Mouse (Mus musculus): ENCODE results near the gene Mapk1ip1l.
"Not testable (repeated sequence)": the region's sequence is repeated elsewhere in the genome, so short reads cannot be mapped to it uniquely, and the experiment has no call there.

Gene Mapk1ip1l

DNA sequence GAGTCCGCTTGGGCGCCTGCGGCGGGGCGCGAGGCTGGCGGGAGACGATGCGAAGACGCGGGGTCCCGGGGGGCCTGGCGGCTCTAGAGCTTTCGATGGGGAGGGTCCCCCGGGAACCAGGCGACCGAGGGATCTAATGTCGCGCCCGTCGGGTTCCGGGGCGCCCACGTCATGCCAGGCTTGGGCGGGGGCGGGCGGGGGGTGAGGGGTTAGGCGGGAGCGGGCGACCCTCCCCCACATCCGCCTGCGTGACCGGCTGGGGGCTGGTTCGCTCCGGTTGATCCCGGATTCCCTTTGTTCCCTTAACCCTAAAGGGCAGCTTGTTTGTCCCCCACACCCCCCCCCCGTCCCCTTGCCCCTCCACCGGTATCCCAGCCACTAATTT is 334 bp downstream of the Mapk1ip1l start:
- in situ Hi-C loops (cut with MboI; ENCODE audit: low pct_unique_long_range_greater_than_20kb in 1 of 2, low sequenced_read_pairs in 2 of 2, unreplicated experiment in 1 of 2): no loop called here

GRCm38 (mm10) chr14:47298819-47299261 is 774 bp downstream of the Mapk1ip1l start:
- in situ Hi-C loops (cut with MboI; ENCODE audit: low pct_unique_long_range_greater_than_20kb in 1 of 2, low sequenced_read_pairs in 2 of 2, unreplicated experiment in 1 of 2): no loop called here

- in situ Hi-C loops (cut with MboI; ENCODE audit: low pct_unique_long_range_greater_than_20kb in 1 of 2, low sequenced_read_pairs in 2 of 2, unreplicated experiment in 1 of 2): no loop called here
Observed at GRCm38 (mm10) chr14:47302885-47303680, 5.0 kb downstream of the Mapk1ip1l start.

DNA sequence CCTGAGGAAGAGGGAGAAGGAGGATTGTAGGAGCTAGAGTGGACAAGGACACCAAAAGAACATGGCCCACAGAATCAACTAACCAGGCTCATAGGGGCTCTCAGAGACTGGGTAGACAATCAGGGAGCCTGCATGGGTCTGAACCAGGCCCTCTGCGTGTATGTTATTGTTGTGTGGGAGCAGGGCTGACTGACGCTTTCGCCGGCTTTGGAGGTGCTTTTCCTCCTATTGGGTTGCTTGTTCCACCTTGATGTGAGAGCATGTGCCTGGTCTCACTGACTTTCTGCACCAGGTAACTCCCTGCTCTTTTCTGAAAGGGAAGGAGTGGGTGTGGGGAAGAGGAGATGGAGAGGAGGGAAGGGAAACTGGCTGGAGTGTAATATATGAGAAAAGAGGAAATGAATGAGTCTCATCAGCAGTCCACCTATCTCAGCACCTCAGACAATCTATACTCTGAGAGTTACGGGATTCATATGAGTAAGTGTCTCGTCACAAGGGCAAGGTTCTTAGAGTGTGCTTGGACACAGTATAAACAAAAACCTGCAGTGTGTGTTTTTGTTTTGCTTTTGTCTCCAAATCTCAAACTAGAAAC is 6.8 kb downstream of the Mapk1ip1l start:
- in situ Hi-C loops (cut with MboI; ENCODE audit: low pct_unique_long_range_greater_than_20kb in 1 of 2, low sequenced_read_pairs in 2 of 2, unreplicated experiment in 1 of 2): no loop called here

DNA sequence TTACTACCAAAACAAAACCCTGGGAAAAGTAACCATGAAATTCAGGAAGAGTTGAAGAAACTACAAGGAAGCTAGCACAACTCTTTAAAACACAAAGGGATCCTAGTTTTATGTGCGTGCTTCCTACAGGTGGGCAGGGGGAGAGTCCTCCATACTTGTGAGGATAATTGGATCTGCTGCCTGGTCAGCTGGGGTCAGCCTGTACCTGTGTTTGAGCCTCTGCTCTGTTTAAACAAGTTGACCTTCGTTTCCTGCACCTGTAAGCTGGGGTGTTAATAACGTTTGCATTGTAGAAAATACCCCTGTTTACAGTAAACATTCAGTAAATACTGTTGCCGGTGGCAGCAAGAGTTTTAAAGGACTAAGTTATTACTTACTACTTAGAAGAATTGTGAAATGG is 7.9 kb downstream of the Mapk1ip1l start:
- in situ Hi-C loops (cut with MboI; ENCODE audit: low pct_unique_long_range_greater_than_20kb in 1 of 2, low sequenced_read_pairs in 2 of 2, unreplicated experiment in 1 of 2): no loop called here

DNA sequence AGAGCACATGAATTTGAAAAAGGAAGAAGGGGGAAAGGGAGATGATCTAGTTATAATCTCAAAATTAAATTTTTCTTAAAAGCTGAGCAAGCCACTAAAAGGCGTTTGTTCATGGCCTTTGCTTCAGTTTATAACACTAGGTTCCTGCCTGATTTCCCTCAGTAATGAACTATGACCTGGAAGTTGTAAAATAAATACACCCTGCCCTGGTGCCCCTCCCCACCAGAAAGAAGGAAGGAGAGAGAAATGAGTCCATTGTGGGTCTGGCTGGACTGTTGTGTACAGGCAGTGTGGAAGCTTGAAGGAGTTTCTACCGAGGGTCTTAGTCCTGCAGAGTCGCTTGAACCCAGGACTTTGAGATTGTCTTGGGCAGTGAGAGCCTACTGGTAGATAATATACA is 9.6 kb downstream of the Mapk1ip1l start:
- in situ Hi-C loops (cut with MboI; ENCODE audit: low pct_unique_long_range_greater_than_20kb in 1 of 2, low sequenced_read_pairs in 2 of 2, unreplicated experiment in 1 of 2): no loop called here

GRCm38 (mm10) chr14:47309061-47309460 is 11.0 kb downstream of the Mapk1ip1l start:
- in situ Hi-C loops (cut with MboI; ENCODE audit: low pct_unique_long_range_greater_than_20kb in 1 of 2, low sequenced_read_pairs in 2 of 2, unreplicated experiment in 1 of 2): no loop called here

- in situ Hi-C loops (cut with MboI; ENCODE audit: low pct_unique_long_range_greater_than_20kb in 1 of 2, low sequenced_read_pairs in 2 of 2, unreplicated experiment in 1 of 2): no loop called here
Observed at GRCm38 (mm10) chr14:47310342-47311181, 12.5 kb downstream of the Mapk1ip1l start.

- in situ Hi-C loops (cut with MboI; ENCODE audit: low pct_unique_long_range_greater_than_20kb in 1 of 2, low sequenced_read_pairs in 2 of 2, unreplicated experiment in 1 of 2): no loop called here
Observed at GRCm38 (mm10) chr14:47319362-47319761, 21.3 kb downstream of the Mapk1ip1l start.

DNA sequence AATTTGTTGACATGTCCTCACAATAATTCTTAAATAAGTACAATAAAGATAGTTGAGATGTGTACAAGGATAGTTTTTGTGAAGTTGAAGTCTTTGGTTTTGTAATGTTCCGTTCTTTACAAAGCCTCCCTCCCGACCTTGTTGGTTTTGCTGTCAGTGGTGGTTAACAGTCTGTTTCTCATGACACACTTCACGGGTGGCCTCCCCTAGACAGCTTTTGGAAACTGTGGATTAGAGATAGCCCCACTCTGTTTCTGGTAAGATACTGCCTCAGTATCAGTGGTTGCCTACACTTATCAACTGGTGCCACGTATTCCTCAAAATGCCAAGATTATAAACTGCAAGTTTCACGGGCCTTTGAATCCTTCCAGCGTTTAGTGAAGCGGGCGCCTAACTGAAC is 23.5 kb downstream of the Mapk1ip1l start:
- in situ Hi-C loops (cut with MboI; ENCODE audit: low pct_unique_long_range_greater_than_20kb in 1 of 2, low sequenced_read_pairs in 2 of 2, unreplicated experiment in 1 of 2): not testable (repeated sequence)

GRCm38 (mm10) chr14:47325965-47326761 is 28.1 kb downstream of the Mapk1ip1l start:
- in situ Hi-C loops (cut with MboI; ENCODE audit: low pct_unique_long_range_greater_than_20kb in 1 of 2, low sequenced_read_pairs in 2 of 2, unreplicated experiment in 1 of 2): no loop called here

- in situ Hi-C loops (cut with MboI; ENCODE audit: low pct_unique_long_range_greater_than_20kb in 1 of 2, low sequenced_read_pairs in 2 of 2, unreplicated experiment in 1 of 2): no loop called here
Observed at GRCm38 (mm10) chr14:47327347-47327746, 29.3 kb downstream of the Mapk1ip1l start.

- in situ Hi-C loops (cut with MboI; ENCODE audit: low pct_unique_long_range_greater_than_20kb in 1 of 2, low sequenced_read_pairs in 2 of 2, unreplicated experiment in 1 of 2): no loop called here
Observed at GRCm38 (mm10) chr14:47331920-47332319, 33.9 kb downstream of the Mapk1ip1l start.

DNA sequence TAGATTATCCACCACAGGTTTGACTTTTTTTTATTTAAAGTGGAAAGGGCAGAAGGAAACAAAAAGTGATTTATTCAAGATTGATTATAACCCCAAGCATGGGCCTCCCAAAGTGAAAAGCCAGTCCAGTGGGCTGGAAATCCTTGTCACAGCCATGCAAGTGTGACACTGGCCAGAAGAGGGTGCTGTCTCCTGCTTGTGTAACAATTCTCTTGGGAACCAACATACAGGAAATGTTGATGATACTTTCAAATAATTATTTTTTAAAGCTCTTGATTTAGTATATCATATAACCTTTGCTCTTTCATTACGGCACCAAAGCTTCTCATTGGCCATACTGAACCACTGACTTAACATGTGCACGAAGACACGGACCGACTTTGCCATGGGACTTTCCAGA is 36.8 kb downstream of the Mapk1ip1l start:
- in situ Hi-C loops (cut with MboI; ENCODE audit: low pct_unique_long_range_greater_than_20kb in 1 of 2, low sequenced_read_pairs in 2 of 2, unreplicated experiment in 1 of 2): no loop called here

- in situ Hi-C loops (cut with MboI; ENCODE audit: low pct_unique_long_range_greater_than_20kb in 1 of 2, low sequenced_read_pairs in 2 of 2, unreplicated experiment in 1 of 2): no loop called here
Observed at GRCm38 (mm10) chr14:47335300-47335699, 37.2 kb downstream of the Mapk1ip1l start.

DNA sequence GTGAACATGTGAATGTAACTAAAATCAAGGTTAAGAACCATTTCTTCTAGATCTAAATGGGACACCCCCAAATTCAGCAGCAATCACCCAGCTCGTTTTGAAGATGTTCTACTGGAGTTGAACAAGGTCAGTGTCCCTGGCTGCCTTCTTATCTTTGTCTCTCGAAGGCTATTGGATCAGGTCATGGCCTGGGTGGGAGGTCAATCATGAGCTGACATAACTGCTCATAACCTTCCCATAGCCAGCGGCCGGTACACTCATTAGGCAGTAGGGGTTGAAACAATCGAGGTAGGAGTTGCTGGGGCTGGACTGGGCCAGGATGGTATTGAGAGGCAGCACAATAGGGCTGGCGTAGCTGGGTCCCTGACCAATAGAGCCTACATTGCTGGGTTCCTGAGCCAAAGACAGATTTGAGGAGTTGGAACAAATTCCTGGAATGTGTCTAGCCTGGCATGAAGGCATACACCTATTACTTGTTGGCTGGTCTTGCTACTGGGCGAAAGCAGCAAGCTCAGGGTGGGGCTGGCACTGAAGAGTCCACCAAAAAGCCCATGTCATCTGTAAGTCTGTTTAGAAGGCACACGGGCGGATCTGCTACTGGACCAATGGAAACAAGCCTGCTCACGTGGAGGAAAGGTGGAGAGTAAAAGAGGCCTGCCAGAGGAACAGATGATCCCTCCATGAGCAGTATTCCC is 42.3 kb downstream of the Mapk1ip1l start:
- in situ Hi-C loops (cut with MboI; ENCODE audit: low pct_unique_long_range_greater_than_20kb in 1 of 2, low sequenced_read_pairs in 2 of 2, unreplicated experiment in 1 of 2): loop anchor here (5.0 kb wide), 2 partner anchors 42 to 47 kb away; no protein-coding TSS in a partner anchor

GRCm38 (mm10) chr14:47341811-47342291 is 43.8 kb downstream of the Mapk1ip1l start:
- in situ Hi-C loops (cut with MboI; ENCODE audit: low pct_unique_long_range_greater_than_20kb in 1 of 2, low sequenced_read_pairs in 2 of 2, unreplicated experiment in 1 of 2): loop anchor here (5.0 kb wide), 2 partner anchors 40 to 45 kb away; no protein-coding TSS in a partner anchor

DNA sequence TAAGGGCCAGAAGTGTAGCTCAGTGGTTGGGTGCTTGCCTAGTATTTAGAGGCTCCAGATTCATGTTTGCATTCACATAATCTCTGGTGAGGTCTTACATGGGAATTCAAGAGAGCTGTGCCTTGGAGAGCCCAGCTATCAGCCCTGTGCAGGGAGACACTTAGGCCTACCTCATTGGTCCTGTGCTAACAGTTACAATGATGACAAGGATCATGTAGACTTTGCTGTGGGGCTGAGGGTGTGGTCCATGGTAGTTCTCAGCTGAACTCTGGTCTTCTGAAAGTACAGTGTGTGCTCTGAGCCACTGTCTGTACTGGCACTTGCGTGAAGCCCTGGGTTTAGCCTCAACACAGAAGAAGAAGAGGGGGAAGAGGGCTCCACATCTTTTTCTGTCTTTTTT is 48.6 kb downstream of the Mapk1ip1l start:
- in situ Hi-C loops (cut with MboI; ENCODE audit: low pct_unique_long_range_greater_than_20kb in 1 of 2, low sequenced_read_pairs in 2 of 2, unreplicated experiment in 1 of 2): no loop called here
